ENCODE assay signal across 17 mouse cellular contexts in the genomic region with DNA sequence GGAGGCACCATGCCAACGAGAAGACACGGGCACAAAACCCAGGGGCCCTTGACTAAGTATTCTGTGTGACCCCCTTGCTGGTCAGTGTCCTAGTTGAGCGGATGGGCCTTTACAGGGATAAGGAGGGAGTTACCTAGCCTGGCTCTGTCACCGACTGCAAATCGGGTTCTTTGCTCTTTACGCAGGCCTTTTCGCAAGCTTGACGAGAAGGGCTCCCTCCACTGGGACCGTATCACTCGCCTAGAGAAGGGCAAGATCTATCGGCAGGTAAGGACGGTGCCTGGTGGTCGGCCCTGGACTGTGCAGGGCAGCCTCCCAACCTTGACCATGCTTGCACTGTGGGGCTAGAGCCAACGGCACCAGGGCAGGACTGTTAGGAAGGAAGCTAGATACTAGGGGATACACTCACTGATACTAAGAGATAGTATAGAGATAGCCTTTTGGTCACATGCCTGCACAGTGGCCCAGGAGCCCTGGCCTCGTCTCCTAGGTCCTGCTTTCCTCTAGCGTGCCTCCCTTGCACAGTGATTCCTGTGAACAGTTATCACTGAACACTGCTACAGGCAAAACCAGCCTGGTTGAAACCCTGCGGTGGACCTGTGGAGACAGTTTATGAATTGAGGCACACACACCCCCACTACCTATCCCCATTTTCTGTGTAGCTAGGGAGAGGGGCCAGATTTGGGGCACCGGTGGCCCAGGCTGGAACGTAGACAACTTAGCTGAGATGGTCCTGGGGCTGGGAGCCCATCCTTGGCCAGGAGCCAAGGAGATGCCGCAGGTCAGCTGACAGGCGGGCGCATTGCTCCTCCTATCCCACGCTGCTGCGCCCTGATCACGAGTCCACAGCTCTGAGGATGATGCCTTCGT. TPM values are rescaled to one million over a fixed set of nuclear protein-coding genes. Genes with fewer than 3 reads are reported as not detected.
DNase-seq lines count a peak whose midpoint lies in the region; ATAC-seq and TF ChIP-seq lines count a peak whose summit lies in the region.
"Had no signal": no experiment of that assay in that cellular context is flagged by ENCODE, and none has a peak within 500 bp of the region (broad histone marks: within the 10 kb centered on the region; RNA-seq: fewer than 3 reads in every experiment).

No protein-coding gene starts in this region.

- WGBS in kidney, embryonic 15.5 days = 89% methylated on average over 26 of the region's 26 CpGs
- WGBS in kidney, embryonic 14.5 days = 92% methylated on average over 26 of the region's 26 CpGs
- WGBS in lung, postnatal 0 days = 84% methylated on average over 26 of the region's 26 CpGs

- no peak overlapping the region for H3K9ac ChIP-seq in kidney, embryonic 15.5 days
- H3K9ac ChIP-seq in kidney, embryonic 14.5 days (ENCODE audit: low read depth, low read length) = no peak overlapping the region
- H3K9ac ChIP-seq in lung, postnatal 0 days (replicated peaks; ENCODE audit: low read depth) = no peak overlapping the region
- H3K9ac ChIP-seq: forebrain, embryonic 13.5 days; hindbrain, embryonic 13.5 days; liver, embryonic 12.5 days; midbrain, embryonic 15.5 days had no signal

- no peaks in the 10 kb centered on the region for H3K27me3 ChIP-seq in kidney, embryonic 15.5 days
- H3K27me3 ChIP-seq in kidney, embryonic 14.5 days (ENCODE audit: control insufficient read depth, insufficient read depth, low read length) = no peaks in the 10 kb centered on the region
- H3K27me3 ChIP-seq in lung, postnatal 0 days (replicated peaks; ENCODE audit: insufficient read depth, low read length) = no peaks in the 10 kb centered on the region
- H3K27me3 ChIP-seq: forebrain, embryonic 13.5 days; hindbrain, embryonic 13.5 days; liver, embryonic 12.5 days; midbrain, embryonic 15.5 days had no signal

- peak overlapping the region; percentile 67; the same call in 1 of the 2 replicates for H3K27ac ChIP-seq in kidney, embryonic 15.5 days
- no peak overlapping the region for H3K27ac ChIP-seq in kidney, embryonic 14.5 days (ENCODE audit: low read depth, low read length)
- 0 out of 2 replicates have a peak overlapping the region, but pooled peaks have one; percentile 62 for H3K27ac ChIP-seq in lung, postnatal 0 days (ENCODE audit: low read length)
- H3K27ac ChIP-seq: forebrain, embryonic 13.5 days; hindbrain, embryonic 13.5 days; layer of hippocampus, adult 2 months; liver, embryonic 12.5 days; midbrain, embryonic 15.5 days had no signal

- TF ChIP-seq CTCF in lung, postnatal 0 days (IDR thresholded peaks at IDR 0.05) = no peak

- no peak overlapping the region for H3K4me2 ChIP-seq in kidney, embryonic 15.5 days
- no peak overlapping the region for H3K4me2 ChIP-seq in kidney, embryonic 14.5 days (replicated peaks; ENCODE audit: low read depth, low read length)
- H3K4me2 ChIP-seq in lung, postnatal 0 days (replicated peaks; ENCODE audit: low read depth, low read length) = no peak overlapping the region
- H3K4me2 ChIP-seq: forebrain, embryonic 13.5 days; hindbrain, embryonic 13.5 days; liver, embryonic 12.5 days; midbrain, embryonic 15.5 days had no signal

- DNase-seq in gastrocnemius, postnatal 25 days = peak; percentile 5
- no peak for DNase-seq in gastrocnemius, adult 8-10 months (ENCODE audit: low spot score in 2 of 2)
- no peak for DNase-seq in lung, postnatal 0 days (ENCODE audit: low spot score)
- no peak for DNase-seq in lung, postnatal 14 days
- peak; percentile 40 for DNase-seq in ZHBTc4 (ENCODE audit: low read depth, low spot score)
- no peak for DNase-seq in frontal cortex, postnatal 14 days (ENCODE audit: low spot score in 2 of 2)
- DNase-seq: B cell, adult 2 months; kidney, postnatal 14 days; layer of hippocampus, postnatal 36 days; thymus, postnatal 25 days had no signal

- H3K4me1 ChIP-seq in kidney, embryonic 15.5 days = peaks cover 44% of the 10 kb centered on the region
- H3K4me1 ChIP-seq in kidney, embryonic 14.5 days (ENCODE audit: control insufficient read depth, insufficient read depth, low read length) = peaks cover 18% of the 10 kb centered on the region
- peaks cover 18% of the 10 kb centered on the region; the same call in 1 of the 2 replicates for H3K4me1 ChIP-seq in lung, postnatal 0 days (ENCODE audit: insufficient read depth, low read depth, low read length)

- no peak for TF ChIP-seq EP300 in lung, postnatal 0 days (IDR thresholded peaks at IDR 0.05)

- no peak for ATAC-seq in kidney, embryonic 15.5 days (replicated peaks; ENCODE audit: low FRiP score)
- no peak for ATAC-seq in kidney, embryonic 14.5 days (ENCODE audit: low FRiP score, low TSS enrichment)
- ATAC-seq in lung, postnatal 0 days = no peak
- ATAC-seq: forebrain, embryonic 13.5 days; liver, embryonic 12.5 days; midbrain, embryonic 15.5 days had no signal

- H3K36me3 ChIP-seq in kidney, embryonic 15.5 days = peaks cover 76% of the 10 kb centered on the region
- peaks cover 73% of the 10 kb centered on the region for H3K36me3 ChIP-seq in kidney, embryonic 14.5 days (ENCODE audit: control insufficient read depth, insufficient read depth, low read length)
- H3K36me3 ChIP-seq in lung, postnatal 0 days (ENCODE audit: insufficient read depth, low read length) = peaks cover 21% of the 10 kb centered on the region; the same call in 1 of the 2 replicates

- H3K9me3 ChIP-seq in kidney, embryonic 15.5 days (replicated peaks) = no peaks in the 10 kb centered on the region
- H3K9me3 ChIP-seq in kidney, embryonic 14.5 days (ENCODE audit: control insufficient read depth, low read length) = no peaks in the 10 kb centered on the region
- no peaks in the 10 kb centered on the region for H3K9me3 ChIP-seq in lung, postnatal 0 days (ENCODE audit: low read length)
- H3K9me3 ChIP-seq: forebrain, embryonic 13.5 days; hindbrain, embryonic 13.5 days; liver, embryonic 12.5 days; midbrain, embryonic 15.5 days had no signal

- H3K4me3 ChIP-seq in kidney, embryonic 15.5 days (replicated peaks) = no peak overlapping the region
- H3K4me3 ChIP-seq in kidney, embryonic 14.5 days (ENCODE audit: low read length) = no peak overlapping the region
- no peak overlapping the region for H3K4me3 ChIP-seq in lung, postnatal 0 days (ENCODE audit: low read depth, low read length)
- H3K4me3 ChIP-seq: forebrain, embryonic 13.5 days; hindbrain, embryonic 13.5 days; layer of hippocampus, adult 2 months; liver, embryonic 12.5 days; midbrain, embryonic 15.5 days had no signal

RNA-seq across cellular contexts. Expression of gene Nt5dc2, which starts 5.8 kb away (rescaled TPM):
- total RNA-seq in gastrocnemius, postnatal 25 days (2021) = 1 to 10 TPM; 2.6 to 4.1 TPM
- 1 to 10 TPM in 1 of 4 experiments, under 1 TPM in 3; 0.32 to 1.1 (median 0.74) TPM for total RNA-seq in gastrocnemius, adult 8-10 months (2022)
- 373 and 384 TPM in 2 replicates for polyA plus RNA-seq in kidney, embryonic 15.5 days (2015; fragmentation: Nextera tagmentation; extraction: Ambion mirVana)
- polyA plus RNA-seq in kidney, embryonic 14.5 days (2014; fragmentation: Nextera tagmentation; extraction: Ambion mirVana) = 377 and 517 TPM in 2 replicates
- 148 and 162 TPM in 2 replicates for polyA plus RNA-seq in lung, postnatal 0 days (2015; fragmentation: Nextera tagmentation; extraction: Ambion mirVana)

RNA-seq across cellular contexts. Expression of gene Smim4, which starts 7.9 kb away (rescaled TPM):
- total RNA-seq in gastrocnemius, postnatal 25 days (2021) = 10 to 100 TPM; 37.6 to 43.8 TPM
- 10 to 100 TPM; 26.8 to 40.5 (median 34.1) TPM for total RNA-seq in gastrocnemius, adult 8-10 months (2022)
- polyA plus RNA-seq in kidney, embryonic 15.5 days (2015; fragmentation: Nextera tagmentation; extraction: Ambion mirVana) = 98.1 and 112 TPM in 2 replicates
- polyA plus RNA-seq in kidney, embryonic 14.5 days (2014; fragmentation: Nextera tagmentation; extraction: Ambion mirVana) = 98.5 and 124 TPM in 2 replicates
- 109 and 118 TPM in 2 replicates for polyA plus RNA-seq in lung, postnatal 0 days (2015; fragmentation: Nextera tagmentation; extraction: Ambion mirVana)

RNA-seq across cellular contexts. Expression of gene Stab1, which starts 31.8 kb away (rescaled TPM):
- total RNA-seq in gastrocnemius, postnatal 25 days (2021) = 10 to 100 TPM; 15.8 to 26.6 TPM
- 1 to 10 TPM; 5.0 to 9.9 (median 6.0) TPM for total RNA-seq in gastrocnemius, adult 8-10 months (2022)
- 32.6 and 40.6 TPM in 2 replicates for polyA plus RNA-seq in kidney, embryonic 15.5 days (2015; fragmentation: Nextera tagmentation; extraction: Ambion mirVana)
- 39.8 and 41.1 TPM in 2 replicates for polyA plus RNA-seq in kidney, embryonic 14.5 days (2014; fragmentation: Nextera tagmentation; extraction: Ambion mirVana)
- polyA plus RNA-seq in lung, postnatal 0 days (2015; fragmentation: Nextera tagmentation; extraction: Ambion mirVana) = 32.4 and 34.2 TPM in 2 replicates

Comparison
In these comparisons a context has a peak if more than half of its experiments do, and no peak if none do; other contexts are left out.
1. DNase-seq: peak in gastrocnemius, postnatal 25 days (single experiment) and ZHBTc4 (single experiment); none in gastrocnemius, adult 8-10 months (0 of 2), lung, postnatal 0 days (single experiment), lung, postnatal 14 days (single experiment) and frontal cortex, postnatal 14 days (0 of 2).